Mouse (Mus musculus) layer of hippocampus, adult 2 months (tissue): Measurements from ENCODE around the gene Asic2. TPM values are rescaled to one million over a fixed set of nuclear protein-coding genes. Genes with fewer than 3 reads are reported as not detected.

Experiments used
- DNase-seq, 2 experiments: peaks; one replicate each; pipeline ENCODE4 v3.0.0; 2022; ENCODE audit warnings: low spot score in 2 of 2
- H3K27ac ChIP-seq: fragments of 200-600 bp; 2 replicates; pipeline ENCODE4 v1.8.1; 2022
- H3K4me3 ChIP-seq: fragments of 200-600 bp; 2 replicates; pipeline ENCODE4 v1.8.1; 2022; ENCODE audit warnings: mild to moderate bottlenecking
- CTCF ChIP-seq: fragments of 200-600 bp; conservative IDR thresholded peaks from 2 replicates; pipeline ENCODE4 v1.8.1; 2022; ENCODE audit warnings: antibody characterized with exemption, mild to moderate bottlenecking, moderate library complexity
- total RNA-seq, 2 experiments: library from RNA; stranded (reverse); gene quantifications; 2 replicates each; pipeline ENCODE4 v1.2.3; 2021

Asic2 gene
- total RNA-seq, 2 experiments from 2014 or later = 58.5 to 65.6 TPM

- no peak for TF ChIP-seq CTCF
- Histone ChIP-seq H3K4me3 (no peak overlapping the region), H3K27ac (no peak overlapping the region)
- DNase-seq = no peak
Observed at GRCm38 (mm10) chr11:81100829-81101228, 867.4 kb downstream of the Asic2 start.

GRCm38 (mm10) chr11:81096011-81096410 lies 872.2 kb downstream of the Asic2 start:
- no peak overlapping the region for H3K27ac ChIP-seq
- no peak overlapping the region for H3K4me3 ChIP-seq
- DNase-seq = peak; percentile 32 to 46
- TF ChIP-seq CTCF = no peak

- H3K4me3 ChIP-seq = no peak overlapping the region
- H3K27ac ChIP-seq = no peak overlapping the region
- TF ChIP-seq CTCF = no peak
- no peak for DNase-seq
Observed at GRCm38 (mm10) chr11:81094581-81094980, 873.7 kb downstream of the Asic2 start.

- Histone ChIP-seq H3K27ac (peak overlapping the region; percentile 21; the same call in 1 of the 2 replicates), H3K4me3 (no peak overlapping the region)
- DNase-seq = peak in 1 of 2 experiments; percentile 36
- no peak for TF ChIP-seq CTCF
Observed at GRCm38 (mm10) chr11:81092161-81092560, 876.1 kb downstream of the Asic2 start.

- no peak overlapping the region for H3K4me3 ChIP-seq
- TF ChIP-seq CTCF = no peak
- no peak for DNase-seq
- H3K27ac ChIP-seq = no peak overlapping the region
Observed at GRCm38 (mm10) chr11:81083822-81084221, 884.4 kb downstream of the Asic2 start.

GRCm38 (mm10) chr11:81080076-81080805 lies 888.0 kb downstream of the Asic2 start:
- peak; percentile 33 to 71 for DNase-seq
- no peak overlapping the region for H3K4me3 ChIP-seq
- no peak for TF ChIP-seq CTCF
- peak overlapping the region; percentile 84 for H3K27ac ChIP-seq

GRCm38 (mm10) chr11:81079237-81079636 lies 889.0 kb downstream of the Asic2 start:
- Histone ChIP-seq H3K27ac (peak overlapping the region; percentile 84), H3K4me3 (no peak overlapping the region)
- peak; percentile 34 to 46 for DNase-seq
- no peak for TF ChIP-seq CTCF

GRCm38 (mm10) chr11:81071836-81072235 lies 896.4 kb downstream of the Asic2 start:
- TF ChIP-seq CTCF = no peak
- Histone ChIP-seq H3K27ac (no peak overlapping the region), H3K4me3 (no peak overlapping the region)
- DNase-seq = no peak

GRCm38 (mm10) chr11:81065386-81065785 lies 902.9 kb downstream of the Asic2 start:
- DNase-seq = no peak
- H3K27ac ChIP-seq = no peak overlapping the region
- TF ChIP-seq CTCF = no peak
- no peak overlapping the region for H3K4me3 ChIP-seq

GRCm38 (mm10) chr11:81064006-81064405 lies 904.3 kb downstream of the Asic2 start:
- DNase-seq = no peak
- Histone ChIP-seq H3K27ac (no peak overlapping the region), H3K4me3 (no peak overlapping the region)
- no peak for TF ChIP-seq CTCF

GRCm38 (mm10) chr11:81060077-81060476 lies 908.2 kb downstream of the Asic2 start:
- H3K27ac ChIP-seq = no peak overlapping the region
- no peak for TF ChIP-seq CTCF
- DNase-seq = no peak
- no peak overlapping the region for H3K4me3 ChIP-seq

- no peak for DNase-seq
Observed at GRCm38 (mm10) chr11:81059546-81059945, 908.7 kb downstream of the Asic2 start.

GRCm38 (mm10) chr11:81057506-81057905 lies 910.8 kb downstream of the Asic2 start:
- Histone ChIP-seq H3K4me3 (no peak overlapping the region), H3K27ac (no peak overlapping the region)
- DNase-seq = no peak
- no peak for TF ChIP-seq CTCF

More at GRCm38 (mm10) chr11:81059546-81059945, 908.7 kb downstream of the Asic2 start:
- Histone ChIP-seq H3K4me3 (no peak overlapping the region), H3K27ac (no peak overlapping the region)
- TF ChIP-seq CTCF = no peak

- no peak for DNase-seq
- no peak for TF ChIP-seq CTCF
- H3K27ac ChIP-seq = no peak overlapping the region
- no peak overlapping the region for H3K4me3 ChIP-seq
Observed at GRCm38 (mm10) chr11:81056776-81057175, 911.5 kb downstream of the Asic2 start.
